Mouse (Mus musculus): ENCODE measurements around the gene Gm19684.
"Not testable (repeated sequence)": the region's sequence is repeated elsewhere in the genome, so short reads cannot be mapped to it uniquely, and the experiment has no call there.

Gm19684 gene

GRCm38 (mm10) chr17:36178938-36179337, 57.5 kb downstream of the Gm19684 start:
- not testable (repeated sequence) for DNase-seq (ENCODE audit: low spot score)
